Mouse (Mus musculus) MN1 (cell line): ENCODE data around the gene Zdhhc12.
"Not testable (repeated sequence)": the region's sequence is repeated elsewhere in the genome, so short reads cannot be mapped to it uniquely, and the experiment has no call there.

ENCODE experiments used
- DNase-seq: peaks from one replicate; pipeline ENCODE4 v3.0.0-alpha.2; 2016; ENCODE audit warnings: low spot score

Zdhhc12 gene

DNA sequence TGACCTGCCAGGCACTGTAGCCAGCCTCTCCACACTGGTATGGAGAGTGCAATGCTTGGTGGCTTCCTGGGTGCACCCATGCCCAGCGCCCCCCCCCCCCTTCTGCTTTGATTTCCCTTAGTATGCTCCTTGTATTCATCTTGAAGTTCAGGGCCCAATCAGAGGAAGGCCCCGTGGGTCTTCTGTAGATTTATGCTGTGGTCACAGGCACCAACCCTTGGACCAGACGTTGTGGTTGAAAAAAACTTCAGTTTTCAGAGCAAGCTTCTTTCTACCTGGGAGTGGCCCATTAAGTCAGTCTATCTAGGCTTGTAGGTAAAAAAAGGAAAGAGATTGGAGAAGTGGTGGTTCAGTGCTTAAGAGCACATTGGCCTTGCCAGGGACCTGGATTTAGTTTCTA lies 29.7 kb downstream of the Zdhhc12 start:
- DNase-seq = no peak

DNA sequence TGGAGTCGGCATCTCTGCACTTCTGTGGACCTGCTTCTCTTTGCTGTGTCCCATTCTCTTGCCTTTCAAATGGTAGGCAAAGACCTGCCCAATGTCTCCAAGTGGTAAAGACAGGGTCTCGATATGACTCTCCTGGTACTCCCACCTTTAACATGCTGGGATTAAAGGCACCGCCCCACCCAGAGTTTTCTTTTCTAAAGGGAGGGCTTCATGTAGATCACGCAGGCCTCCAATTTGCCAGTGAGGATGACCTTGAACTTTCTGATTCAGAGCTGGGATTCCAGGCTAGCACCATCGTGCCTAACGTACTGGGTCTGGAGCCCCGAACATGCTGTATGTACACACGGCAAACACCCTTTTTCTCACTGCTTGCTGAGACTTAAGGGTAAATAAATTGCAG lies 30.2 kb downstream of the Zdhhc12 start:
- DNase-seq = no peak

DNA sequence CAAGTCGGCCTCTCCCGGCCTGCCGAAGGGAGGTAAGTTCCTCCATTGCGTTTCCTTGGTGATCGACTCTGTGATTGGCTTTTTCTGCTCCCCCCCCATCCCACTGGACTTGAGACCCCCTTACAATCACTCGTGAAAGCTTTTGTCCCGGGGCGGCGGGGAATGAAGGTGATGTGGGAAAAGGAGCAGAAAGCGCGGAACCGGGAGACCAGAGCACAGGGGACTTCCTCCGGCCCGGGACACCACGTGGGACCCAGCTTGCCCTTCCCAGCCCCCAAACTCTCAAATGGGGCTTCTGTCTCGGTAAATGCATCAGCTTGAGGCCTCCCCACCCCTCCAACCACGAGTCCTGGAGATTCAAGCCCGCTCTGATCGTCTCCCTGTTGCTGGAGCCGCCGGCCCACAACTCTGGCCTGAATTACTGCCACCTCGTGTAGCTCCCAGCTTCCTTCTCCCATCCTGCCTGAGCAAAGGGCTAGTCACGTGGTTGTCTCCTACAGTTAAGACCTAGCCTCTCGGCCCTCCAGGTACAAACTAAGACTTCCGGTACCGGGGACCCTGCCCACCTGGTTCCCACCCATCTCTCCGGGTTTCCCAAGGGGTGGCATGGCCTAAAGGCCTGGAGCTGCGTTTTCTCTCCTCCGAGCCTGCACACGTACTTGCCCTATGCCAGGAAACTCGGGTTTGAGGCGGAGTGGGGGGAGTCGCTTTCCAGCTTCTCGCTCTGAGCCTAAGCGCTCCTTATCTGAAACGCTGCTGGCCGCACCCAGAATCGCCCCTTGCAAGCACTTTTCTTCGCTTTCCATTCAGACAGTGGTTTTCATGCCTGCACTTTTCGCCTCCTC lies 31.0 kb downstream of the Zdhhc12 start:
- DNase-seq = peak; percentile 69

DNA sequence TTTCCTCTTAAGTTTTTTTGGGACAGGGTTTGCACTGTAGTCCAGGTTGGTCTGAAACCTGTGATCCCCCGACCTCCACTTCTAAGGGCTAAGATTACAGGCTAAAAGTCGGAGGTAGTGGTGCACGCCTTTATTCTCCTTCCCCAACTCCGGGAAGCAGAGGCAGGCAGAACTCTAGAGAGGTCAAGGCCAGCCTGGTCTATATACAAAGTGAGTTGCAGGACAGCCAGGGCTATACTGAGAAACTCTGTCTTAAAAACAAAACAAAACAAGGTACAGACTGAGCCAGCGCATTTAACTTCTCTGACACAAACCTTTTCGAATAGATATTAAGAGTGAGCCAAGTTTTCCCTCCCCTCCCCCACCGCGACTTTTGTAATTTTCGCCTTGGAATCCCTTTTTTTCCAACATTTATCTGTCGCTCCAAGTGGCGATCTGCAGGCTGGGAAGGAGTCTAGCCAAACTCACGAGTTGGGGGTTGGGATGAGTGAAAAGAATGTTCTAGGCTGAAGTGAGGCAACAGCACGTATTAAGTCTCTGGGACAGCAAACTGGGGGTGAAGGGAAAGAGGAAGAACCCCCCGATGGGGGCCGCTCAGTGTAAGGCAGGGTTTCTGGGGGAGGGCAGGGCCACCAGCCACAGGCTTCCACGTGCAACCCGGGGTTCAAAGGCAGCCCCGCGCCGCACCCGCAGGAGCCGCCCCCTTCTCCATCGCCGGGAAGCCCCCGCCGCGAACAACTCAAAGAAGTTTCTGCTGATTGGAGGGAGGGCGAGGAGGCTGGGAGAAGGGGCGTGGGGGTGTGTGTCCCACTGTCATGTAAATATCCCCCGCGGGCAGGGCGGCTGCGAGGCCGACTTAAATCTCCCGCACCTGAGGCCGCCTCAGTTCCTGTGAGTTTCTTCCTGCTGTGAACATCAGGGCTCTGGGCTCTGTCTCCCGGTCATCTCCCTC lies 32.0 kb downstream of the Zdhhc12 start:
- DNase-seq = peak; percentile 37

DNA sequence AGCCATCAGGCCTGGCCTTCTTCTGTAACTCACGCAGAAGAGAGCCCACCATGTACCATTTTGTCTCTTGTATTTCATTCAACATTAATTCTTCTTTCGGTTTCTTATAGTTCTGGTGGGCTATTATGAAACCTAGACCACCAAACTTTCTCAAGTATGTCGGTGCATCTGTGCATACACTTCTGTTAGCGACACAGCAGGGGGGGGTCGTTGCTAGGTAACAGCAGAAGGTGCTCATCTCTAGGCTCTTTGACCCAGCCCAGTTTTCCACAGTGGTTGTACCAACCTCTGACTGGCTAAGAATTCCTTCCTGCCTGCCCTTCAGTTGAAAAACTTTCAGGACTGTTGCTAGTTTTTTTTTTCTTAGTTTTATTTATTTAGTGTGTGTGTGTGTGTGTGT lies 35.0 kb downstream of the Zdhhc12 start:
- DNase-seq = no peak

DNA sequence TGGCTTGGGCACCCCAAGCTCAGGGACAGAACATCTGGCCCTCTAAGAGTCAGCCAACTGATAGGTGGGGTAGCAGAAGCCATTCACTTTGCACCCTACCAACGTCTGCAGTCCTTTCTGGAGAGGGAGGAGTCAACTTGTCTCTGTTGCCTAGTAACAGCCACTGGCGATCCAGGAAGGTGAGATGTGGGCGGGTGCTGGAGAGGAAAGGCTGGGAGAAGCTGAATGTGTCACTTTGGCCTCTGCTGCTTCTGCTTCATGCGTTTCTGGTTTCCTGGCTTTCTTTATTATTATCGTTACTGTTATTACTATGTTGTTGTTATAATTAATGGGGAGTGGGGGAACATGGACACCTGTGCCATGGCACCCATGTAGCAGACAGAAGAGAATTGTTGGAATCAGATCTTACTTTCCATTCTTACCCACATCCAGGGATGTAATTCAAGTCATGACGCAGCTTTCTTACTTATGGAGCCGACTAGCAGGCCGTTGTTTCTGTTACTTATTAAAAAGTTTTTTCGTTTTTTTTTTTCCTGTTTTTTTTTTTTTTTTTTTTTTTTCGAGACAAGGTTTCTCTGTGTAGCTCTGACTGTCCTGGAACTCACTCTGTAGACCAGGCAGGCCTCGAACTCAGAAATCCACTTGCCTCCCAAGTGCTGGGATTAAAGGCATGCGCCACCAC lies 36.1 kb downstream of the Zdhhc12 start, which contains the start of gene Set:
Gene Set, plus strand, starts transcription at position 156 of the 682 bp plus-strand sequence.
- DNase-seq = no peak

DNA sequence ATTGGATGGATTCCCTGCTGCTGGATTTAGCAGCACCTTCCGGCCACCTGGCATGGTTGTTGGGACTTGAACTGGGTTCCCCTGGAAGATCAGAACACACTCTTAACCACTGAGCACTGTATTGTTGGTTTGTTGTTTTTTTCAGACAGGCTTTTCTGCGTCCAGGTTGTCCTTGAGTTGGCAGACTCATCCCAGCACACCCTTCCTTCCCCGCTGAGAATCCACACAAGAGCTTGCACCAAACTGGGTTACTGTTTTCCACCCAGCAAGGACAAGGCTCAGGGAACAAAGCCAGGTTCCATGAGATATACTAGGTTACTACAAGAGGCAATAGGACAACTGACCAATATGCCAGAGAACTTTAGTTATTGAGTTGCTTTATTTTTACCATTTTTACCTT lies 36.7 kb downstream of the Zdhhc12 start:
- no peak for DNase-seq

DNA sequence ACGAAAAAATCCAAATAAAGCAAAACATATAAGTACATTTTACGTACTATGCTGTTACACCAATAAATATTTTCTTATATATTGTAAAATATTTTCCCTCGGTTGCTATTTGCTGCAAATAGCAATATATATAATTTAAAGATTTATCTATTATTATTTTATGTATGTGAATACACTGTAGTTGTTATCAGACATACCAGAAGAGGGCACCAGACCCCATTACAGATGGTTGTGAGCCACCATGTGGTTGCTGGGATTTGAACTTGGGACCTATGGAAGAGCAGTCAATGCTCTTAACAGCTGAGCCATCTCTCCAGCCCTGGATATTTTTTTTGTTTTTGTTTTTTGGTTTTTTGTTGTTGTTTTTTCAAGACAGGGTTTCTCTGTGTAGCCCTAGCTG lies 38.1 kb downstream of the Zdhhc12 start:
- DNase-seq = not testable (repeated sequence)

DNA sequence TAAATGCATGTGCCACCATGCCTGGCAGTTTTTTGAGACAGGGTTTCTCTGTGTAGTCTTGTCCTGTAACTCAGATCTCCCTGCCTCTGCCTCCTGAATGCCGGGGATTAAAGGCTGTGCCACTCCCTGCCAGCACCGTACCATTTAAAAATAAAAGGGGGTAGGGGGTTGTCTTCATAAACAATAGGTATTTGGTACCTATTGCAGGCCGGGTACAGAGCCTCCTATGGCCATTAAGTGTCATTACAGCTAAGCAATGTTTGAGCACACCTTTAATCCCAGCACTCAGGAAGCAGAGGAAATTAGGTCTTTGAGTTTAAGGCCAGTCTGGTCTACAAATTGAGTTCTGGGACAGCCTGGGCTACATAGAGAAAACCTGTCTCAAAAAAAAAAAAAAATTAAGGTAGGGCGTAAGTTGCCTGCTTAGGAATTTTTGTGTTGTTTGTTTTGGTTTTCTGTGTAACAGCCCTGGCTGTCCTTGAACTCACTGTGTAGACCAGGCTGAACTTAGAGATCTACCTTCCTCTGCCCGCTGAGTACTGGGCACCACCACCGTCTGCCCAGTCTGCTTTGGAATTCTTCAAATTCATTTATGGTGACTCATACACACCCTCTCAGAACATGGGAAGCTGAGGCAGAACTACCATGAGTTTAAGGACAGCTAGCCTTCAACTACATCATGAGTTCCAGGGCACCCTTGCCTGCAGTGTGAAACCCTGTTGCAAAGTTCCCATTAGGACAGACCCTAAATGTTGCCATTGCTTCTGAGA lies 41.3 kb downstream of the Zdhhc12 start:
- DNase-seq = no peak

DNA sequence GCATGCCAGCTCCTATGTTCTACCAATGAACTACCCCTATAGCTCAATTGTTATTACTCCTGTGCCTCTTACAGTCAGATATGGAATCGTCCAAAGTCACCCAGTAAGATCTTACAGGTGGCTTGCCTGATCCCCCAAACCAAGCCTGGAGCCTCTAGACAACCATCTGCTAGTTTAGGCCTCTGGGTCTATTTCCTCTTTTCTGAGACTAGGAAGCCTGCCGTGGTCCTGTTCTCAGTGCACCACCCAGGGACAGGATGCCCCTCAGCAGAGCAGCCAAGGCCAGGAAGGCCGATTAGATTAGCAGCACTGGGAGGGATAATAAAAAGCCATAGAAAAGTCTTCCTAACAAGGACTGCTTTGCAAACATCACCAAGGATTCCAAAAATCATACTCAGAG lies 43.6 kb downstream of the Zdhhc12 start:
- no peak for DNase-seq

DNA sequence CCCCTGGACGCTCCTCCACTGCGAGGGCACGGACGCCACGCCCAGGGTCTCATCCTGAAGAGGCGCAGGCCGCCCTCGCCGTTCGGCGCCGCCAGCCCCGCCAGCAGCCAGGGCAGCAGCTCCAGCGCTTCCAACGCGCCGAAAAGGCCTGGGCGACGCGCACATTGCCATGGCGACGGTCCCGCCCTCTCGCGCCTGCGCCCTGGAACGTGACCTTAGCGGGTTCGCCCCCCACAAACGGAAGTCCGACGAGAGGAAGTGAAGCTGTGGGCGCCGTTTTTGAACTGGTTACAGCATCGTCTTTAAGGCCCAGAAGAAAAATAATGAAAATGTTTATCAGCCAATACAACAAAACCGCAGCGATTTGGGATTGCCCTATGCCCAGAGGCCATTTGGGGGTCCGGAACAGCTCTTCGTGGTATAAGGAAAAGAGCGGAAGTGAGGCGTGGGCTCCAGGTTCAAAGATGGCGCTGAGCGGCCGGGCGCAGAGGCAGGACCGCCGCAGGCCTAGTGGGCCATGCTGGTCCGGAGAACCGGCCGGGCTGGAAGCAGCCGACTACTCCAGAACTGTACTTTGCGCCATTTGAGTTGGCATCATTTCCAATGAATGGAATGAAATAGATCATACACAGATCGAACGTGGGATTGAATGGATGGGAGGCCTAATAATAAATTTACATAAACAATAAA lies 44.6 kb downstream of the Zdhhc12 start, which contains the start of gene Wdr34:
Gene Wdr34, minus strand, starts transcription at position 183 of the 690 bp plus-strand sequence.
- peak; percentile 97 for DNase-seq

DNA sequence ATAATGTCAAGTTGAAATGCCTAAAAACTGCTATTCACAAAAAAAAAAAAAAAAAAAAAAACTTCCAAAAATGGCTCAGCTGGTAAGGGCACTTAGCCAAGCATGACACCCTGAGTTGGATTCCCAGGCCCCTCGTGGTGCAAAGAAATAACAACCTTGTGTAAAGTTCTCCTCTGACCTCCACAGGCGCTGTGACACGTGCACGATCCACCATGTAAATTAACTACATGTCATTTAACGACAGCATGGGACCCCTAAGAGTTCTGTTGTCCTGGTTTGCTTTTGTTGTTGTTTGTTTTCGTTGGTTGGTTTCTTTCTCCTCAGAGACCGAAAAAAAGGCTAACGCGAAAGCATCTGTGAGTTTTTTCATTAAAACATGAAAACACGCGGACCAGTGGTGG lies 45.3 kb downstream of the Zdhhc12 start:
- peak; percentile 55 for DNase-seq

DNA sequence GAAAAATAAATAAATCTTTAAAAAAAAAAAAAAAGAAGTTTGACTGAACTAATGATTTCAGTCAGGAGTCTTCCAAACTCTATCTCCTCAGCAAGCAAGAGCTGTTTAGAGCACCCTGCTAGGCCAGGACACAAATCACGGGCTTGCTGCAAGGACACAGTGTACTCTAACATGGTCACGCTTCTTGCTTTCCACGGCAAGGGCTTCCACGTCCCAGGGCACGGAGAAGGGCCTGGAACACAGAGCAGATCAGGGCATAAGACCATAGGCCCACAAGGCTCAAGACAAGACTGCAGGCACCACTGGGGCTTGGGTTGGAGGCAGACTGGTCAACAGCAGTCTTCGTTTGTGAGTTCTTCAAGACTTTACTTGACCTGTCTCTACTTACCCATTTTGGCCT lies 46.3 kb downstream of the Zdhhc12 start:
- DNase-seq = no peak

DNA sequence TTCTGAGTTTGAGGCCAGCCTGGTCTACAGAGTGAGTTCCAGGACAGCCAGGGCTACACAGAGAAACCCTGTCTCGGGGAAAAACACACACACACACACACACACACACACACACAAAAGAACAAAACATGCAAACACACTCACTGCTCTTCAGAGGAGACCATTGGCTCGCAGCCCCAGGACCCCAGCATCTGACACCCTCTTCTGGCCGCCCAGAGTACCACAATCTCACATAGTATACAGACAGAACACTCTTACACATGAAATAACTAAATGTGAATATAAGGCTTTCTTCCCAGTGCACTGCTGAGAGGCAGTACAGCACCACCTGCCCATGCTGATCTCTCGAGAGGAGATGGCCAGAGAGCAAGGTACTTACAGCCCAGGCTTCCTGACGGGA lies 48.9 kb downstream of the Zdhhc12 start:
- DNase-seq = no peak

DNA sequence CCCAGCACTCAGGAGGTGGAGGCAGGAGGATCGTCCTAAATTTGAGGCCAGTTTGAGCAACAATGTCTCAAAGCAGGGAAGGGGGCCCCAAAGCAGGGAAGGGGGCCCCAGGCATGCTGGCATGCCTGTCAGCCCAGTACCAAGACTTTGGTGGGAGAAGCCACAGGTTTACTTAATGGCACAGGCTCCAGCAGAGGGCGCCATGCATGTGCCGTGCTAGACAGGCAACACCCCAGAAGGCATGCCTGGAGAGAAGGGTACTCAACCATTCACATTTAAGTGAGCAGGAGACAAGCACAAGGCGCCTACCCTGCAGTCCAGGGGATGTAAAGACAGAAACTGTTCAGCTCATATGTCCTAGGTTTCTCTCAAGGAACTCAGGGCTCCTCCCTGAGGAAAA lies 51.0 kb downstream of the Zdhhc12 start:
- DNase-seq = peak; percentile 75
